20 mouse cellular contexts compared by ENCODE assay signal in genomic region chr5:135196367-135196766, GRCm38 (mm10). TPM values are rescaled to one million over a fixed set of nuclear protein-coding genes. Genes with fewer than 3 reads are reported as not detected.
DNase-seq lines count a peak whose midpoint lies in the region; ATAC-seq and TF ChIP-seq lines count a peak whose summit lies in the region.
"Had no signal": no experiment of that assay in that cellular context is flagged by ENCODE, and none has a peak within 500 bp of the region (broad histone marks: within the 10 kb centered on the region; RNA-seq: fewer than 3 reads in every experiment).

No protein-coding gene starts in this region.

- no peak for TF ChIP-seq CTCF in gastrocnemius, adult 2 months (IDR thresholded peaks at IDR 0.05)

- H3K27ac ChIP-seq in gastrocnemius, adult 2 months: peak overlapping the region; percentile 70; the same call in 1 of the 2 replicates
- H3K27ac ChIP-seq: embryonic facial prominence, embryonic 10.5 days; forebrain, embryonic 13.5 days; hindbrain, embryonic 12.5 days; lung, embryonic 15.5 days; midbrain, embryonic 13.5 days had no signal

- ATAC-seq in inflammation-experienced regulatory T-cells, adult 6 months: peak; percentile 53
- ATAC-seq: forebrain, embryonic 13.5 days; intestine, postnatal 0 days; midbrain, embryonic 13.5 days had no signal

- no peak for DNase-seq in gastrocnemius, adult 2 months
- DNase-seq in gastrocnemius, adult 18-20 months (ENCODE audit: low spot score): no peak
- DNase-seq in lung, postnatal 36 days: peak; percentile 16
- DNase-seq in lung, adult 18-20 months: no peak
- DNase-seq in splenic B cell, adult 2 months (ENCODE audit: low read depth, low spot score): peak; percentile 59
- DNase-seq in kidney, postnatal 14 days: no peak
- DNase-seq in MN1 (ENCODE audit: low spot score): no peak
- DNase-seq: adrenal gland, adult 8-10 months; cerebellum, postnatal 25 days; kidney, postnatal 10 days; right cerebral cortex, adult 18-20 months; thymus, adult 2 months had no signal

- intact Hi-C loops in gastrocnemius, adult 2 months (cut with DNase I): no loop called here

- H3K4me3 ChIP-seq in gastrocnemius, adult 2 months: no peak overlapping the region
- H3K4me3 ChIP-seq: embryonic facial prominence, embryonic 10.5 days; forebrain, embryonic 13.5 days; hindbrain, embryonic 12.5 days; lung, embryonic 15.5 days; midbrain, embryonic 13.5 days; myocyte had no signal

- peaks cover 13% of the 10 kb centered on the region; the same call in 1 of the 2 replicates for H3K36me3 ChIP-seq in splenic B cell, adult 2 months (ENCODE audit: control insufficient read depth, insufficient read depth, low read length, poor library complexity, severe bottlenecking)

- H3K27me3 ChIP-seq in splenic B cell, adult 2 months (ENCODE audit: control insufficient read depth, insufficient read depth, low read length, poor library complexity, severe bottlenecking): no peaks in the 10 kb centered on the region
- H3K27me3 ChIP-seq: forebrain, embryonic 13.5 days; hindbrain, embryonic 12.5 days; lung, embryonic 15.5 days; midbrain, embryonic 13.5 days had no signal

RNA-seq across cellular contexts. Expression of gene Baz1b, which starts 9.3 kb away (rescaled TPM):
- 10 to 100 TPM; 32.7 to 36.8 TPM for total RNA-seq in gastrocnemius, adult 2 months (2021)
- total RNA-seq in gastrocnemius, adult 18-20 months (2021): 10 to 100 TPM; 32.9 to 34.8 TPM
- polyA plus RNA-seq in inflammation-experienced regulatory T-cells, adult 6 months (2017; shearing (Covaris generic)): 10 to 100 TPM; 25.0 to 27.5 (median 26.0) TPM

RNA-seq across cellular contexts. Expression of gene Bcl7b, which starts 28.3 kb away (rescaled TPM):
- total RNA-seq in gastrocnemius, adult 2 months (2021): 10 to 100 TPM; 28.3 to 28.6 TPM
- 10 to 100 TPM; 26.3 to 31.3 TPM for total RNA-seq in gastrocnemius, adult 18-20 months (2021)
- polyA plus RNA-seq in inflammation-experienced regulatory T-cells, adult 6 months (2017; shearing (Covaris generic)): 10 to 100 TPM; 39.0 to 55.4 (median 54.2) TPM

RNA-seq across cellular contexts. Expression of gene Tbl2, which starts 46.9 kb away (rescaled TPM):
- total RNA-seq in gastrocnemius, adult 2 months (2021): 1 to 10 TPM; 8.8 to 9.1 TPM
- 1 to 10 TPM; 7.0 to 7.6 TPM for total RNA-seq in gastrocnemius, adult 18-20 months (2021)
- 1 to 10 TPM; 5.2 to 9.2 (median 5.8) TPM for polyA plus RNA-seq in inflammation-experienced regulatory T-cells, adult 6 months (2017; shearing (Covaris generic))

RNA-seq across cellular contexts. Expression of gene Fzd9, which starts 54.7 kb away (rescaled TPM):
- total RNA-seq in gastrocnemius, adult 2 months (2021): 10 to 100 TPM; 23.1 to 52.1 TPM
- 10 to 100 TPM; 29.0 to 51.7 TPM for total RNA-seq in gastrocnemius, adult 18-20 months (2021)
- under 1 TPM in 1 of 3 experiments, not detected in 2; 0.15 TPM for polyA plus RNA-seq in inflammation-experienced regulatory T-cells, adult 6 months (2017; shearing (Covaris generic))

Comparison
In these comparisons a context has a peak if more than half of its experiments do, and no peak if none do; other contexts are left out.
1. DNase-seq: peak in lung, postnatal 36 days (single experiment) and splenic B cell, adult 2 months (single experiment); none in gastrocnemius, adult 2 months (single experiment), gastrocnemius, adult 18-20 months (single experiment), lung, adult 18-20 months (0 of 2), kidney, postnatal 14 days (single experiment) and MN1 (single experiment).